Mouse (Mus musculus): ENCODE data around the gene Igf2r.

GRCm38 (mm10) chr17:12724767-12725744 is 44.4 kb downstream of the Igf2r start:
- TF ChIP-seq CTCF (IDR thresholded peaks at IDR 0.05; ENCODE audit: low read depth, low read length) (no peak), GATA1 (IDR thresholded peaks at IDR 0.05; ENCODE audit: borderline replicate concordance, low read length) (no peak), TAL1 (conservative IDR thresholded peaks at IDR 0.05; ENCODE audit: low read depth, low read length) (no peak), GATA2 (IDR thresholded peaks at IDR 0.05; ENCODE audit: borderline replicate concordance, low read depth, low read length) (no peak)

All from G1E (cell line).